Comparison of ENCODE assay signal across 25 mouse cellular contexts in genomic region chr14:120937102-120937501, GRCm38 (mm10).
"Had no signal": no experiment of that assay in that cellular context is flagged by ENCODE, and none has a peak within 500 bp of the region (broad histone marks: within the 10 kb centered on the region; RNA-seq: fewer than 3 reads in every experiment).

No protein-coding gene starts in this region.

- H3K27ac ChIP-seq: heart, adult 2 months; heart, embryonic 13.5 days; heart, embryonic 15.5 days; hindbrain, embryonic 13.5 days; hindbrain, embryonic 15.5 days; hindbrain, postnatal 0 days; kidney, embryonic 15.5 days; kidney, postnatal 0 days; limb, embryonic 13.5 days; limb, embryonic 15.5 days had no signal

- ATAC-seq: hindbrain, postnatal 0 days; intestine, embryonic 16.5 days had no signal

- H3K4me2 ChIP-seq: heart, embryonic 11.5 days; heart, embryonic 13.5 days; heart, embryonic 15.5 days; hindbrain, embryonic 13.5 days; hindbrain, embryonic 15.5 days; kidney, embryonic 15.5 days; limb, embryonic 13.5 days; limb, embryonic 15.5 days had no signal

- DNase-seq: gastrocnemius, postnatal 14 days; gastrocnemius, postnatal 36 days; heart, adult 11 months; heart, adult 2 months; heart, postnatal 14 days; heart, postnatal 36 days; kidney, adult 11 months; kidney, adult 2 months; kidney, adult 9 months; kidney, postnatal 14 days; kidney, postnatal 36 days; layer of hippocampus, adult 9-11 months; layer of hippocampus, postnatal 36 days; left cerebral cortex, postnatal 4 days had no signal

- H3K4me1 ChIP-seq: heart, embryonic 13.5 days; heart, embryonic 15.5 days; hindbrain, embryonic 13.5 days; hindbrain, embryonic 15.5 days; kidney, embryonic 15.5 days; limb, embryonic 13.5 days; limb, embryonic 15.5 days had no signal

- H3K9me3 ChIP-seq: heart, embryonic 13.5 days; heart, embryonic 15.5 days; hindbrain, embryonic 13.5 days; hindbrain, embryonic 15.5 days; kidney, embryonic 15.5 days; limb, embryonic 13.5 days; limb, embryonic 15.5 days had no signal

- H3K27me3 ChIP-seq: heart, embryonic 13.5 days; heart, embryonic 15.5 days; hindbrain, embryonic 13.5 days; hindbrain, embryonic 15.5 days; kidney, embryonic 15.5 days; limb, embryonic 13.5 days; limb, embryonic 15.5 days had no signal

- H3K9ac ChIP-seq: heart, embryonic 13.5 days; heart, embryonic 15.5 days; hindbrain, embryonic 13.5 days; hindbrain, embryonic 15.5 days; kidney, embryonic 15.5 days; limb, embryonic 13.5 days; limb, embryonic 15.5 days had no signal

- H3K4me3 ChIP-seq: heart, adult 2 months; heart, embryonic 13.5 days; heart, embryonic 15.5 days; hindbrain, embryonic 13.5 days; hindbrain, embryonic 15.5 days; kidney, embryonic 15.5 days; limb, embryonic 13.5 days; limb, embryonic 15.5 days had no signal
